Mouse (Mus musculus) hindbrain, embryonic 10.5 days (tissue): ENCODE measurements at regions not wholly inside any gene's neighbourhood (a gene's known extent, or its start where the extent isn't known, plus 50 kb on each side); places are given as distances from the start of the nearest gene placed in this dataset.

Source experiments
- DNase-seq: peaks from one replicate; pipeline ENCODE4 v3.0.0-alpha.2; 2017; ENCODE audit warnings: low spot score
- H3K27ac ChIP-seq: fragments of 300-500 bp; sonication (generic); 2 replicates; pipeline ENCODE4 v1.5.1; 2016; ENCODE audit warnings: mild to moderate bottlenecking, moderate library complexity
- H3K27me3 ChIP-seq: fragments of 300-500 bp; sonication (generic); 2 replicates; pipeline ENCODE4 v1.6.1; 2016; ENCODE audit warnings: mild to moderate bottlenecking; ENCODE audit not compliant: poor library complexity, insufficient read depth, severe bottlenecking
- H3K36me3 ChIP-seq: fragments of 300-500 bp; sonication (generic); 2 replicates; pipeline ENCODE4 v1.6.1; 2016; ENCODE audit warnings: mild to moderate bottlenecking, moderate library complexity
- H3K4me1 ChIP-seq: fragments of 300-500 bp; sonication (generic); replicated peaks from 2 replicates; pipeline ENCODE4 v1.6.1; 2016; ENCODE audit warnings: mild to moderate bottlenecking
- H3K4me3 ChIP-seq: fragments of 300-500 bp; sonication (generic); 2 replicates; pipeline ENCODE4 v1.5.1; 2016; ENCODE audit warnings: mild to moderate bottlenecking, moderate library complexity
- H3K9me3 ChIP-seq: fragments of 300-500 bp; sonication (generic); 2 replicates; pipeline ENCODE4 v1.6.1; 2016; ENCODE audit warnings: mild to moderate bottlenecking, moderate library complexity
- WGBS: fragments of 180-500 bp; shearing (Covaris S2); methylation state at CpG from one replicate; pipeline ENCODE4 v1.1.7; 2016; 5-methylcytosine and 5-hydroxymethylcytosine counted together

- Histone ChIP-seq H3K36me3 (no peaks in the 10 kb centered on the region), H3K4me3 (no peak overlapping the region), H3K27ac (no peak overlapping the region), H3K4me1 (no peaks in the 10 kb centered on the region), H3K9me3 (no peaks in the 10 kb centered on the region), H3K27me3 (no peaks in the 10 kb centered on the region)
- DNase-seq = no peak
- WGBS = 91% methylated on average over 6 of the region's 6 CpGs
Observed at GRCm38 (mm10) chr10:22908640-22909039, 88.7 kb upstream of the Tcf21 start.

DNA sequence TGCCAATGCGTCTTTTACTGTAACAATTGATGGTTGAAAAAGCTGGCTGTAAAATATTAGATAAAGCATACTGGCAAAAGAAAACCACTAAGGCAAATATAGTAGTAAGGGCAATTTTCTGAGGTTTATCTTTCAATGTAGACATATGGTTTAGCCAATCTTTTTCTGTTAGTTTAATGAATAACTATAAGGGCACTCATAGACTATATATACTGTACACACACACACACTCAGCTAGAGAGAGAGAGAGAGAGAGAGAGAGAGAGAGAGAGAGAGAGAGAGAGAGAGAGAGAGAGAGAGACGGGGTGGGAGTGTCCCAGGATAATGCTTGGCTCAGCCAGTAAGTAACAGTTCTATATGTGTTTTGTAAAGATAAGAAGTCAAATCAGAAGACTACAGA, 85.3 kb upstream of the Tcf21 start:
- WGBS = 85% methylated on average over 2 of the region's 2 CpGs
- no peaks in the 10 kb centered on the region for H3K4me1 ChIP-seq
- no peaks in the 10 kb centered on the region for H3K9me3 ChIP-seq
- no peaks in the 10 kb centered on the region for H3K36me3 ChIP-seq
- no peak for DNase-seq
- H3K27ac ChIP-seq = no peak overlapping the region
- H3K27me3 ChIP-seq = no peaks in the 10 kb centered on the region
- no peak overlapping the region for H3K4me3 ChIP-seq

- 89% methylated on average over 10 of the region's 10 CpGs for WGBS
- DNase-seq = no peak
- no peaks in the 10 kb centered on the region for H3K36me3 ChIP-seq
Observed at GRCm38 (mm10) chr10:22893442-22893985, 73.5 kb upstream of the Tcf21 start.

DNA sequence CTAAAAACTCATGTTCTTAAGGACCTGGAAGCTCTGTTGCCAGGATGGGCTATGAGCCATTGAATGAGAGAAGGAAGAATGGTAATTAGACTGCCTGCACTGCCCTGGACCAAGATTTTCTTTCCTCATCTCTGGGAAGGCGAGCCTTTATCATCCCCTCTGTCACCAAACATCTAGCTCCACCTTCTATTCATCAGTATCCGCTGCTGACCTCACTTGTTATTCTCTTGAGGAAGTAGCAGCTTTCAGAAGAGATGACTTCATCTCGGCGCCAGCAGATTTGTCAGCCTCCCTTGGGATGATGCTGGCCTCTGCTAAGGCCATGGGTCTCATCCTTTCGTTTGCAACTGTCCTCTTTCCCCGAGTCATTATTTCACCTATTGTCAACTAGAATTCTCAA, 67.5 kb upstream of the Tcf21 start:
- Histone ChIP-seq H3K4me1 (no peaks in the 10 kb centered on the region), H3K27ac (no peak overlapping the region), H3K9me3 (no peaks in the 10 kb centered on the region), H3K27me3 (no peaks in the 10 kb centered on the region), H3K36me3 (no peaks in the 10 kb centered on the region), H3K4me3 (no peak overlapping the region)
- 81% methylated on average over 6 of the region's 6 CpGs for WGBS
- DNase-seq = no peak

More at GRCm38 (mm10) chr10:22893442-22893985, 73.5 kb upstream of the Tcf21 start:
- no peak overlapping the region for H3K27ac ChIP-seq
- H3K4me1 ChIP-seq = no peaks in the 10 kb centered on the region
- H3K27me3 ChIP-seq = no peaks in the 10 kb centered on the region
- no peak overlapping the region for H3K4me3 ChIP-seq
- H3K9me3 ChIP-seq = no peaks in the 10 kb centered on the region

- 26% methylated on average over 4 of the region's 4 CpGs for WGBS
- no peak for DNase-seq
Observed at GRCm38 (mm10) chr10:22879714-22880113, 59.7 kb upstream of the Tcf21 start.

GRCm38 (mm10) chr10:22877536-22878130, 57.7 kb upstream of the Tcf21 start:
- H3K4me1 ChIP-seq = no peaks in the 10 kb centered on the region
- 81% methylated on average over 5 of the region's 5 CpGs for WGBS
- H3K36me3 ChIP-seq = no peaks in the 10 kb centered on the region
- no peak for DNase-seq
- no peak overlapping the region for H3K27ac ChIP-seq
- no peaks in the 10 kb centered on the region for H3K27me3 ChIP-seq
- no peak overlapping the region for H3K4me3 ChIP-seq
- no peaks in the 10 kb centered on the region for H3K9me3 ChIP-seq

More at GRCm38 (mm10) chr10:22879714-22880113, 59.7 kb upstream of the Tcf21 start:
- H3K27me3 ChIP-seq = no peaks in the 10 kb centered on the region
- H3K27ac ChIP-seq = no peak overlapping the region
- H3K4me1 ChIP-seq = no peaks in the 10 kb centered on the region
- H3K4me3 ChIP-seq = no peak overlapping the region
- no peaks in the 10 kb centered on the region for H3K36me3 ChIP-seq
- H3K9me3 ChIP-seq = no peaks in the 10 kb centered on the region

GRCm38 (mm10) chr10:22877028-22877427, 57.1 kb upstream of the Tcf21 start:
- no peak overlapping the region for H3K4me3 ChIP-seq
- no peaks in the 10 kb centered on the region for H3K36me3 ChIP-seq
- WGBS = 70% methylated on average over 2 of the region's 2 CpGs
- no peak overlapping the region for H3K27ac ChIP-seq
- H3K9me3 ChIP-seq = no peaks in the 10 kb centered on the region
- no peaks in the 10 kb centered on the region for H3K4me1 ChIP-seq
- DNase-seq = no peak
- no peaks in the 10 kb centered on the region for H3K27me3 ChIP-seq

DNA sequence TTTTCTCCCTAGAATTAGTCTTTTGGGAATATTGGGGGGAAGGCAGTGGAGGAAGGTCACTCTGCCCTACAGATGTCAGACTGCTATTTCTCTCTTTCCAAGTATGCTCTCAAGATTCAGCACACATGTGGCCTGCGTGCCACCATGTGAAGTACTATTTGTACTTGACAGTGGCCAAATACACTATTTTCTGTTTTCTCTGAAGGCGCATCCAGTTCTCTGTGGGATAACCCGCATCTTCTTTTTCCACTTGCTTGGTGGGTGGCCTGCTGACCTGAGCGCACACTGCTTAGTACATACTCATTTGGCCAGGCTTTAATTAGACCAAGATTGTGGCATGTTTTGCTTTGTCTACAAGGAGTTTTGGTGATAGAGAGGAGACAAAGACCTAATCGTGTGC, 55.7 kb upstream of the Tcf21 start:
- Histone ChIP-seq H3K9me3 (no peaks in the 10 kb centered on the region), H3K4me1 (no peaks in the 10 kb centered on the region), H3K27ac (no peak overlapping the region), H3K27me3 (no peaks in the 10 kb centered on the region), H3K4me3 (no peak overlapping the region), H3K36me3 (no peaks in the 10 kb centered on the region)
- DNase-seq = no peak
- WGBS = 80% methylated on average over 5 of the region's 5 CpGs

DNA sequence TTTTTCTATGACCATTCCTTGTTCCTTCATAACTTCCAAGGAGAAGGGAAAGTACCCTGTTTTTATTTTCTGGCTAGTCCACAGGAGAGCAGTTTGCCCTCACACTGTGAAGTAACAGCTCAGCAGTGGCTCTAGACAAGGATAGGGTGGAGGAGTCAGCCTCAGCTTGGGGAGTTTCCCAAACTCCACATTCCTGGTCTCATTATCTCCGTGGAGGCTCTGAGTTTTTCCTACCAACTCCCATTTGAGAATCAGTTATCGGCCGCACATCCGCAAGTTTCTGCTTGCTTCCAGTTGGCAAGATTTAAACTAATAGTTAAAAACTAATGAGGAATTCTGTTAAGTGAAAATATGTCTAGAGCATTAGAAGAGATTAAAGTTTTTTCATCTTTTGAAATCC, 55.2 kb upstream of the Tcf21 start:
- no peak overlapping the region for H3K4me3 ChIP-seq
- 74% methylated on average over 4 of the region's 4 CpGs for WGBS
- H3K27me3 ChIP-seq = no peaks in the 10 kb centered on the region
- H3K4me1 ChIP-seq = no peaks in the 10 kb centered on the region
- H3K36me3 ChIP-seq = no peaks in the 10 kb centered on the region
- H3K27ac ChIP-seq = no peak overlapping the region
- H3K9me3 ChIP-seq = no peaks in the 10 kb centered on the region
- no peak for DNase-seq
